Mouse (Mus musculus) limb, embryonic 14.5 days (tissue): ENCODE data around the gene Gm20425. TPM values are rescaled to one million over a fixed set of nuclear protein-coding genes. Genes with fewer than 3 reads are reported as not detected.

ENCODE experiments used
- ATAC-seq: fragments of 200-750 bp; cut with Nextera tagmentation; 2 replicates; pipeline ENCODE4 v1.8.0; 2017; ENCODE audit warnings: low read depth, moderate number of reproducible peaks, moderate TSS enrichment; ENCODE audit not compliant: low FRiP score
- DNase-seq: peaks from one replicate; pipeline ENCODE4 v3.0.0-alpha.2; 2015; ENCODE audit warnings: low spot score
- H3K27ac ChIP-seq: fragments of 300-500 bp; sonication (generic); replicated peaks from 2 replicates; pipeline ENCODE4 v1.5.1; 2014; ENCODE audit warnings: low read depth, mild to moderate bottlenecking, low read length, moderate library complexity, mixed read lengths
- H3K27me3 ChIP-seq: fragments of 300-500 bp; sonication (generic); 2 replicates; pipeline ENCODE4 v1.6.1; 2014; ENCODE audit warnings: low read length, mixed read lengths; ENCODE audit not compliant: control insufficient read depth, insufficient read depth
- H3K36me3 ChIP-seq: fragments of 300-500 bp; sonication (generic); 2 replicates; pipeline ENCODE4 v1.6.1; 2014; ENCODE audit warnings: mild to moderate bottlenecking, low read length, moderate library complexity, mixed read lengths; ENCODE audit not compliant: control insufficient read depth, insufficient read depth
- H3K4me1 ChIP-seq: fragments of 300-500 bp; sonication (generic); 2 replicates; pipeline ENCODE4 v1.6.1; 2014; ENCODE audit warnings: antibody characterized with exemption, low read length, mixed read lengths; ENCODE audit not compliant: control insufficient read depth, insufficient read depth
- H3K4me2 ChIP-seq: fragments of 300-500 bp; sonication (generic); replicated peaks from 2 replicates; pipeline ENCODE4 v1.6.1; 2014; ENCODE audit warnings: low read depth, mild to moderate bottlenecking, low read length, moderate library complexity; ENCODE audit not compliant: severe bottlenecking
- H3K4me3 ChIP-seq: fragments of 300-500 bp; sonication (generic); replicated peaks from 2 replicates; pipeline ENCODE4 v1.5.1; 2014; ENCODE audit warnings: low read length
- H3K9ac ChIP-seq: fragments of 300-500 bp; sonication (generic); 2 replicates; pipeline ENCODE4 v1.6.1; 2014; ENCODE audit warnings: mild to moderate bottlenecking, low read depth, low read length, moderate library complexity; ENCODE audit not compliant: severe bottlenecking
- H3K9me3 ChIP-seq: fragments of 300-500 bp; sonication (generic); 2 replicates; pipeline ENCODE4 v1.6.1; 2016; ENCODE audit warnings: low read length; ENCODE audit not compliant: control insufficient read depth
- POLR2A ChIP-seq: fragments of 200-500 bp; IDR thresholded peaks from 2 replicates; pipeline ENCODE4 v1.8.0; 2012; ENCODE audit warnings: inconsistent platforms, mild to moderate bottlenecking, moderate library complexity, borderline replicate concordance; ENCODE audit not compliant: insufficient read depth, insufficient read length; ENCODE audit errors: extremely low read depth
- WGBS: fragments of 180-500 bp; shearing (Covaris S2); extraction: QIAGEN DNeasy Blood & Tissue Kit; methylation state at CpG from one replicate; pipeline ENCODE4 v1.1.7; 2014; 5-methylcytosine and 5-hydroxymethylcytosine counted together
- polyA plus RNA-seq, 2 experiments: library from polyadenylated mRNA; depleted of rRNA in 1 of 2; stranded (reverse) in 1 of 2; unstranded in 1 of 2; fragments of >200 nt; fragmentation: Nextera tagmentation in 1 of 2; extraction: Ambion mirVana in 1 of 2; gene quantifications; 2 replicates each; pipeline versions ENCODE4 v1.2.1 to v1.2.3; 2012 to 2014

Gene Gm20425
- polyA plus RNA-seq, 2 experiments = 0.45 TPM; not detected in 1

DNA sequence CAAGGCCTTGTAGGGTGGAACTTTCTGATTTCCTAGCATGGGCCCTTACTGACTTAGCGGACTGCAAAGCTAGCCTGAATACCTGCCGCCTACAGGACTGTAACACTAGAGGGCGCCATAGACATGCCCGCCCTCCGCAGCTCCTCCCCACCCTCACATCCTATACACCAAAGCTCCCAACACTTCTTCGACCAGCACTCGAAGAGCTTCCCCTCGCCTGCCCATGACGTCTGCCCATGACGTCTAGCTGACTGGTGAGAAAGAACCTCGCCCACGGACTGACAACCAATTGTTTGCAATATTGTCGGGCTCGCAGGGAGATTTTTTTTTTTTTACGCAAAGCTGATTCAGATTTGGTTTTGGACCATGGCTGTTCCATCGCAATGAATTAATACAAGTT is 22.3 kb downstream of the Gm20425 start:
- peak; percentile 87 for DNase-seq
- no peak overlapping the region for H3K9ac ChIP-seq
- no peaks in the 10 kb centered on the region for H3K27me3 ChIP-seq
- no peak for TF ChIP-seq POLR2A
- H3K4me1 ChIP-seq = no peaks in the 10 kb centered on the region
- no peaks in the 10 kb centered on the region for H3K9me3 ChIP-seq
- no peaks in the 10 kb centered on the region for H3K36me3 ChIP-seq
- peak overlapping the region; percentile 40 for H3K4me2 ChIP-seq
- 10% methylated on average over 16 of the region's 16 CpGs for WGBS
- ATAC-seq = peak; percentile 90
- 0 out of 2 replicates have a peak overlapping the region, but pooled peaks have one; percentile 7 for H3K4me3 ChIP-seq
- H3K27ac ChIP-seq = no peak overlapping the region

DNA sequence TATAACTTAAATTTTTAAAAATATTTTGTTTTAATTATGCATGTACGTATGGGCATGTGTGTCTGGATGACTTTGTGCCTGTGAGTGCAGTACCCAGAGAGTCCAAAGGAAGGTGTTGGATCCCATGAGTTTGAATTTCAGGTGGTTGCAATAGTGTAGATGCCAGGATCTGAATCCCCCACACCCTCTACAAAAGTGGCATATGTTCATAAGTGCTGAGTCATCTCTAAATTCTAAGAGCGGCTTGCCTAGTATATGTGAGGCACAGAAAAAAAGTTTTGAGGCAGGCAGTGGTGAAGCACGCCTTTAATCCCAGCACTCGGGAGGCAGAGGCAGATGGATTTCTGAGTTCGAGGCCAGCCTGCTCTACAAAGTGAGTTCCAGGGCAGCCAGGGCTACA is 24.3 kb downstream of the Gm20425 start:
- Histone ChIP-seq H3K9me3 (no peaks in the 10 kb centered on the region), H3K36me3 (no peaks in the 10 kb centered on the region), H3K27me3 (no peaks in the 10 kb centered on the region), H3K27ac (no peak overlapping the region), H3K9ac (no peak overlapping the region), H3K4me3 (no peak overlapping the region), H3K4me1 (peaks cover 4% of the 10 kb centered on the region; the same call in 1 of the 2 replicates), H3K4me2 (no peak overlapping the region)
- 86% methylated on average over 5 of the region's 5 CpGs for WGBS
- ATAC-seq (no peak), DNase-seq (no peak)
- no peak for TF ChIP-seq POLR2A

DNA sequence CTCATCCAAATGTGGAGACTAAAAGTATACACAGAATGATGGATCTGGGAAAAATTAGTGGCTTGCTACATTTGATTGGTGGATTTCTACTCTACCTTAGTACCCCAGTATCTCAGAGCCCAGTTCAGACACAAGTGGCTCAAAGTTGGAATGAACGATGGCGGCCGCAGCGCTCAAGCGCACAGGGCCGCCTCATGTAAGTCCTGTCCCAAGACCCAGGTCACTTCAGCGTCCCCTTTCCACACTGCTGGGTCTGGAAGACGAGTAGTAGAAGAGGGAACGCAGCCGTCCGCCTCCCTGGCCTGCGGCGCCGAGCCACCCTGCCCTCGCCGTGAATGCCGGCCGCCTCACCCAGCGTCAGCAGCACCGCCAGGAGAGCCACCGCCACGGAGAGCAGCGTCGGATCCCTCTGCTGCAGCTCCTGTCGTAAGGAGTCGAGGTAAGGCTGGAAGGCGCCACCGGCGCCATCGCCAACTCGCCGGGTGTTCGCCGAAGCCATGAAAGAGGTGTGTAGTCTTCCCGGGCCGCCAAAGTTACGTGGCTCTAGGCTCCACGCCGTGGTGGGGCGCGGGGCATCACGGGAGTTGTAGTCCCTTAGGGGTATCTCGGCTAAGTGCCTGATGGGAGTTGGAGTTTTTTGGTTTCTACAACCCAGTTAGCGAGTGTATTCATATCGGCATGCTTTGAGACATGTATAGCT is 28.4 kb downstream of the Gm20425 start, which contains the start of gene Srprb:
TSS of gene Srprb (minus strand) at position 577 of the 700 bp plus-strand sequence.
- H3K9me3 ChIP-seq = no peaks in the 10 kb centered on the region

DNA sequence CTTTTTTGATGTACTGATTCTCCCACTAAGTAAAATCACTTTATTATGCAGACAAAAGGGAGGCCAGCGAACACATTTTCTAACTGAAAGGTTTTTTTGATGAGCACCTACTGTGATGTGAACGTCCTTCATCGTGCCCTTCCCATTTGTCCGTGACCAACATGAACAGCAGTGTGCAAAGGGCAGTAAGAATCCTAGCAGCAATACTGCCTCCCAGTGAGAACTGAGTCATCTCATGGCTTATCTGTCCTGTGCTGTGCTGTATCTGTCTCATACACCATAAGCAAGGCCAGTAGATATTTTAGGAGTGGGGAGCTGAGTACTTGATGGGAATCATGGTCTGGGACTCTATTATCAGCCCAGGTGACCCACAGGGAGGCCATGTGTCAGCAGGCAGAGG is 41.7 kb downstream of the Gm20425 start:
- ATAC-seq (no peak), DNase-seq (no peak)
- H3K4me2 ChIP-seq = no peak overlapping the region
- no peaks in the 10 kb centered on the region for H3K27me3 ChIP-seq
- H3K27ac ChIP-seq = no peak overlapping the region
- TF ChIP-seq POLR2A = no peak
- no peak overlapping the region for H3K4me3 ChIP-seq
- H3K36me3 ChIP-seq = peaks cover 59% of the 10 kb centered on the region
- H3K9ac ChIP-seq = no peak overlapping the region
- H3K4me1 ChIP-seq = no peaks in the 10 kb centered on the region
- no peaks in the 10 kb centered on the region for H3K9me3 ChIP-seq
- 95% methylated on average over 4 of the region's 4 CpGs for WGBS

More for the DNA sequence above, 28.4 kb downstream of the Gm20425 start, which contains the start of gene Srprb:
- Histone ChIP-seq H3K27ac (peak within 1 kb of the TSS; percentile 78), H3K4me1 (peaks cover 4% of the 10 kb centered on the region; the same call in 1 of the 2 replicates), H3K36me3 (peaks cover 23% of the 10 kb centered on the region), H3K9ac (peak within 1 kb of the TSS; percentile 67), H3K4me3 (peak within 1 kb of the TSS; percentile 50), H3K4me2 (peak within 1 kb of the TSS; percentile 65), H3K27me3 (no peaks in the 10 kb centered on the region)
- DNase-seq = peak; percentile 95
- TF ChIP-seq POLR2A = peak; percentile 86; the same call in 1 of the 2 replicates
- ATAC-seq = peak; percentile 97
- under 1% methylated on average over 45 of the region's 45 CpGs for WGBS

- no peaks in the 10 kb centered on the region for H3K4me1 ChIP-seq
- DNase-seq (no peak), ATAC-seq (no peak)
- no peak overlapping the region for H3K9ac ChIP-seq
- no peak for TF ChIP-seq POLR2A
- H3K9me3 ChIP-seq = no peaks in the 10 kb centered on the region
- H3K4me2 ChIP-seq = no peak overlapping the region
- H3K36me3 ChIP-seq = peaks cover 43% of the 10 kb centered on the region
- H3K27ac ChIP-seq = no peak overlapping the region
- 64% methylated on average over 9 of the region's 9 CpGs for WGBS
- H3K4me3 ChIP-seq = no peak overlapping the region
- no peaks in the 10 kb centered on the region for H3K27me3 ChIP-seq
Measured at GRCm38 (mm10) chr9:103186747-103187146, 43.4 kb downstream of the Gm20425 start.
